Mouse (Mus musculus): ENCODE measurements around the gene Nxpe3.

DNA sequence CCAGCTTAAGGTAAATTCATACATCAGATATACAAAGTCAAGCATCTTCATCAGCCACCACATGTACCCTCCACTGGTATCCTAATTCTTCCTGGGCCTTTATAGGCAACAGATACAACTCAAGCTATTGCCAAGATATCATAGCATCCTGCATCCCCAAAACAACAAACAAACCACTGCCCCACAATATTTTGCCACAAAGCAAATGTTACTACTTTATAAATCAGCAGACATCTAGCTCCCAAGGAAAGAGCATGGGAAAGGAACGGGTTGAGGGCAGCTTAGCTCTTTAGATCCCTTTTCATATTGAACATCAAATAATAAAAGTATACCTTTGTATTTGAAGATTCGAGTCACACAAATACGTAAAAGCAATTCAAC, 57.0 kb downstream of the Nxpe3 start:
- TF ChIP-seq CTCF (IDR thresholded peaks at IDR 0.05; ENCODE audit: borderline replicate concordance, insufficient read depth, low read length): no peak
- TF ChIP-seq POLR2A (IDR thresholded peaks at IDR 0.05; ENCODE audit: low read depth, low read length): no peak
